Mouse (Mus musculus): ENCODE measurements around the gene Upp2.

DNA sequence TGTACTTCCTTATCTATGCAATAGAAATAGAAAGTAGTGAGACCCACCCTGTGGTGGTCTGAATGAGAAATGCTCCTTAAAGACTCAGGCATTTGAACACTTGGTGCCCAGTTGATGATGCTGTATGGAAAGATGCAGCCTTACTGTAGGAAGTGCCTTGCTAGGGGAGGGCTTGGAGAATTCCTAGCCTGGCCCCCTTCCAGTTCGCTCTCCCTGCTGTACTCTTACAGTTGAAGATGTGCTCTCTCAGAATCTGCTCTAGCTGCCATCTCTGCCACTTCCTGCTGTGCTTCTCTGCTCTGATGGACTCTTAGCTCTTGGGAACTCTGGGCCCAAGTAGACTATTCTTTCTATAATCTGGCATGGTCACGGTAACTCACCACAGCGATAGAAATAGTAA lies 30.5 kb downstream of the Upp2 start:
- TF ChIP-seq POLR2A (IDR thresholded peaks at IDR 0.05; ENCODE audit: extremely low read depth, insufficient read depth, low read length) (no peak), CTCF (IDR thresholded peaks at IDR 0.05; ENCODE audit: extremely low read depth, insufficient read depth, low read length) (no peak)

Measured in cortical plate, adult 2 months (tissue).